Comparison of ENCODE assay signal across 17 mouse cellular contexts in genomic region chr8:71580201-71580600, GRCm38 (mm10). TPM values are rescaled to one million over a fixed set of nuclear protein-coding genes. Genes with fewer than 3 reads are reported as not detected.
DNase-seq lines count a peak whose midpoint lies in the region; ATAC-seq and TF ChIP-seq lines count a peak whose summit lies in the region.
"Had no signal": no experiment of that assay in that cellular context is flagged by ENCODE, and none has a peak within 500 bp of the region (broad histone marks: within the 10 kb centered on the region; RNA-seq: fewer than 3 reads in every experiment).

No protein-coding gene starts in this region.

- no peak overlapping the region for H3K4me2 ChIP-seq in forebrain, embryonic 12.5 days
- no peak overlapping the region for H3K4me2 ChIP-seq in neural tube, embryonic 14.5 days (ENCODE audit: low read depth, low read length)
- H3K4me2 ChIP-seq: embryonic facial prominence, embryonic 15.5 days; heart, embryonic 12.5 days; kidney, embryonic 15.5 days; limb, embryonic 13.5 days had no signal

- 21% methylated on average over 9 of the region's 9 CpGs for WGBS in forebrain, embryonic 12.5 days
- WGBS in forebrain, embryonic 10.5 days: 26% methylated on average over 9 of the region's 9 CpGs
- 21% methylated on average over 9 of the region's 9 CpGs for WGBS in neural tube, embryonic 14.5 days
- 21% methylated on average over 9 of the region's 9 CpGs for WGBS in olfactory bulb, adult 2 months

- H3K9me3 ChIP-seq in forebrain, embryonic 12.5 days: no peaks in the 10 kb centered on the region
- no peaks in the 10 kb centered on the region for H3K9me3 ChIP-seq in forebrain, embryonic 10.5 days
- no peaks in the 10 kb centered on the region for H3K9me3 ChIP-seq in neural tube, embryonic 14.5 days (ENCODE audit: control insufficient read depth, low read length)
- H3K9me3 ChIP-seq: embryonic facial prominence, embryonic 15.5 days; heart, embryonic 12.5 days; kidney, embryonic 15.5 days; limb, embryonic 13.5 days had no signal

- no peak for DNase-seq in forebrain, embryonic 10.5 days (ENCODE audit: extremely low spot score, low spot score)
- DNase-seq in neural tube, embryonic 10.5 days (ENCODE audit: extremely low spot score, low spot score): no peak
- peak; percentile 59 for DNase-seq in brain, embryonic 14.5 days (ENCODE audit: low read depth)
- DNase-seq in spleen, postnatal 14 days (ENCODE audit: low spot score in 2 of 2): no peak
- DNase-seq: lung, adult 18-20 months; thymus, adult 2 months had no signal

- H3K9ac ChIP-seq in forebrain, embryonic 12.5 days: no peak overlapping the region
- no peak overlapping the region for H3K9ac ChIP-seq in neural tube, embryonic 14.5 days (replicated peaks; ENCODE audit: low read depth, low read length)
- H3K9ac ChIP-seq: embryonic facial prominence, embryonic 15.5 days; heart, embryonic 12.5 days; kidney, embryonic 15.5 days; limb, embryonic 13.5 days had no signal

- ATAC-seq in forebrain, embryonic 12.5 days (ENCODE audit: low FRiP score): no peak
- 0 out of 2 replicates have a peak, but pooled peaks have one; percentile 12 for ATAC-seq in neural tube, embryonic 14.5 days (ENCODE audit: low read depth)
- ATAC-seq in monocyte, adult 5-6 weeks (replicated peaks; ENCODE audit: insufficient number of reproducible peaks, low FRiP score, low TSS enrichment, poor library complexity, severe bottlenecking): no peak

- H3K27ac ChIP-seq in forebrain, embryonic 12.5 days: 0 out of 2 replicates have a peak overlapping the region, but pooled peaks have one; percentile 31
- no peak overlapping the region for H3K27ac ChIP-seq in forebrain, embryonic 10.5 days
- no peak overlapping the region for H3K27ac ChIP-seq in neural tube, embryonic 14.5 days (ENCODE audit: low read depth, low read length)
- peak overlapping the region; percentile 42 for H3K27ac ChIP-seq in olfactory bulb, adult 2 months (ENCODE audit: insufficient read depth, low read depth, low read length)
- H3K27ac ChIP-seq: embryonic facial prominence, embryonic 15.5 days; kidney, embryonic 15.5 days; limb, embryonic 13.5 days had no signal

- 0 out of 2 replicates have a peak, but pooled peaks cover 3% of the 10 kb centered on the region for H3K27me3 ChIP-seq in forebrain, embryonic 12.5 days
- H3K27me3 ChIP-seq in forebrain, embryonic 10.5 days (ENCODE audit: poor library complexity, severe bottlenecking): peaks cover 32% of the 10 kb centered on the region
- H3K27me3 ChIP-seq in neural tube, embryonic 14.5 days (ENCODE audit: control insufficient read depth, insufficient read depth, low read length): no peaks in the 10 kb centered on the region
- H3K27me3 ChIP-seq: embryonic facial prominence, embryonic 15.5 days; kidney, embryonic 15.5 days; limb, embryonic 13.5 days had no signal

- no peak for TF ChIP-seq CTCF in brain, embryonic 14.5 days (IDR thresholded peaks at IDR 0.05; ENCODE audit: borderline replicate concordance, extremely low read depth, insufficient read depth, insufficient read length)
- no peak for TF ChIP-seq CTCF in olfactory bulb, adult 2 months (IDR thresholded peaks at IDR 0.05; ENCODE audit: insufficient read depth, low read depth, low read length)

- no peak overlapping the region for H3K4me3 ChIP-seq in forebrain, embryonic 12.5 days (replicated peaks)
- H3K4me3 ChIP-seq in forebrain, embryonic 10.5 days: no peak overlapping the region
- no peak overlapping the region for H3K4me3 ChIP-seq in neural tube, embryonic 14.5 days (ENCODE audit: low read depth, low read length)
- H3K4me3 ChIP-seq in olfactory bulb, adult 2 months (ENCODE audit: insufficient read depth, low read depth, low read length): 0 out of 2 replicates have a peak overlapping the region, but pooled peaks have one; percentile 4
- H3K4me3 ChIP-seq: embryonic facial prominence, embryonic 15.5 days; heart, embryonic 12.5 days; kidney, embryonic 15.5 days; limb, embryonic 13.5 days had no signal

- H3K4me1 ChIP-seq in forebrain, embryonic 12.5 days: peaks cover 10% of the 10 kb centered on the region
- H3K4me1 ChIP-seq in forebrain, embryonic 10.5 days: peaks cover 14% of the 10 kb centered on the region
- no peaks in the 10 kb centered on the region for H3K4me1 ChIP-seq in neural tube, embryonic 14.5 days (ENCODE audit: control insufficient read depth, insufficient read depth, low read length)
- peaks cover 36% of the 10 kb centered on the region for H3K4me1 ChIP-seq in olfactory bulb, adult 2 months (ENCODE audit: control insufficient read depth, insufficient read depth, low read length)
- H3K4me1 ChIP-seq: heart, embryonic 12.5 days; kidney, embryonic 15.5 days; limb, embryonic 13.5 days had no signal

- TF ChIP-seq POLR2A in brain, embryonic 14.5 days (IDR thresholded peaks at IDR 0.05; ENCODE audit: borderline replicate concordance, extremely low read depth, insufficient read depth, insufficient read length, poor library complexity, severe bottlenecking): no peak
- no peak for TF ChIP-seq POLR2A in olfactory bulb, adult 2 months (IDR thresholded peaks at IDR 0.05; ENCODE audit: insufficient read depth, low read depth, low read length)

- H3K36me3 ChIP-seq in forebrain, embryonic 12.5 days (replicated peaks): peaks cover 27% of the 10 kb centered on the region
- H3K36me3 ChIP-seq in forebrain, embryonic 10.5 days (replicated peaks): peaks cover 24% of the 10 kb centered on the region
- H3K36me3 ChIP-seq in neural tube, embryonic 14.5 days (ENCODE audit: control insufficient read depth, insufficient read depth, low read length): peaks cover 10% of the 10 kb centered on the region; the same call in 1 of the 2 replicates

RNA-seq across cellular contexts. Expression of gene Slc27a1, which starts 11.5 kb away (rescaled TPM):
- 44.6 and 45.2 TPM in 2 replicates for polyA plus RNA-seq in forebrain, embryonic 12.5 days (2016; fragmentation: Nextera tagmentation; extraction: Ambion mirVana)
- 20.2 and 21.9 TPM in 2 replicates for polyA plus RNA-seq in forebrain, embryonic 10.5 days (2016; fragmentation: Nextera tagmentation; extraction: Ambion mirVana)
- 61.0 and 70.0 TPM in 2 replicates for polyA plus RNA-seq in neural tube, embryonic 14.5 days (2014; fragmentation: Nextera tagmentation; extraction: Ambion mirVana)
- polyA plus RNA-seq in brain, embryonic 14.5 days (2012; rRNA removed): 130 and 165 TPM in 2 replicates
- polyA plus RNA-seq in olfactory bulb, adult 2 months (2012; ENCODE audit: insufficient read depth, insufficient read length, low replicate concordance, missing spikeins): not detected in 2 replicates
- total RNA-seq in monocyte, adult 5-6 weeks (2017): 0.53 to 1.2 TPM (median 0.76 TPM) in 3 replicates

RNA-seq across cellular contexts. Expression of gene Pgls, which starts 11.8 kb away (rescaled TPM):
- 199 and 208 TPM in 2 replicates for polyA plus RNA-seq in forebrain, embryonic 12.5 days (2016; fragmentation: Nextera tagmentation; extraction: Ambion mirVana)
- 262 and 266 TPM in 2 replicates for polyA plus RNA-seq in forebrain, embryonic 10.5 days (2016; fragmentation: Nextera tagmentation; extraction: Ambion mirVana)
- polyA plus RNA-seq in neural tube, embryonic 14.5 days (2014; fragmentation: Nextera tagmentation; extraction: Ambion mirVana): 239 and 259 TPM in 2 replicates
- polyA plus RNA-seq in brain, embryonic 14.5 days (2012; rRNA removed): 113 and 128 TPM in 2 replicates
- polyA plus RNA-seq in olfactory bulb, adult 2 months (2012; ENCODE audit: insufficient read depth, insufficient read length, low replicate concordance, missing spikeins): not detected in 2 replicates
- 31.2 to 49.8 TPM (median 36.8 TPM) in 3 replicates for total RNA-seq in monocyte, adult 5-6 weeks (2017)

RNA-seq across cellular contexts. Expression of gene Nxnl1, which starts 13.8 kb away (rescaled TPM):
- polyA plus RNA-seq in forebrain, embryonic 12.5 days (2016; fragmentation: Nextera tagmentation; extraction: Ambion mirVana): not detected in 2 replicates
- polyA plus RNA-seq in forebrain, embryonic 10.5 days (2016; fragmentation: Nextera tagmentation; extraction: Ambion mirVana): 0.09 TPM in 1 of 2 replicates, not detected in the other
- polyA plus RNA-seq in neural tube, embryonic 14.5 days (2014; fragmentation: Nextera tagmentation; extraction: Ambion mirVana): not detected in 2 replicates
- not detected in 2 replicates for polyA plus RNA-seq in brain, embryonic 14.5 days (2012; rRNA removed)
- polyA plus RNA-seq in olfactory bulb, adult 2 months (2012; ENCODE audit: insufficient read depth, insufficient read length, low replicate concordance, missing spikeins): not detected in 2 replicates
- total RNA-seq in monocyte, adult 5-6 weeks (2017): not detected in 3 replicates
- total RNA-seq: gastrocnemius, adult 18-20 months; layer of hippocampus, postnatal 25 days had no signal
- polyA plus RNA-seq: heart, embryonic 12.5 days; limb, embryonic 13.5 days; small intestine, adult 2 months had no signal

RNA-seq across cellular contexts. Expression of gene Fam129c, which starts 17.2 kb away (rescaled TPM):
- 4.3 and 5.6 TPM in 2 replicates for polyA plus RNA-seq in forebrain, embryonic 12.5 days (2016; fragmentation: Nextera tagmentation; extraction: Ambion mirVana)
- polyA plus RNA-seq in forebrain, embryonic 10.5 days (2016; fragmentation: Nextera tagmentation; extraction: Ambion mirVana): 4.1 and 5.1 TPM in 2 replicates
- 7.5 and 9.3 TPM in 2 replicates for polyA plus RNA-seq in neural tube, embryonic 14.5 days (2014; fragmentation: Nextera tagmentation; extraction: Ambion mirVana)
- 7.7 and 8.7 TPM in 2 replicates for polyA plus RNA-seq in brain, embryonic 14.5 days (2012; rRNA removed)
- not detected in 2 replicates for polyA plus RNA-seq in olfactory bulb, adult 2 months (2012; ENCODE audit: insufficient read depth, insufficient read length, low replicate concordance, missing spikeins)
- 6.3 to 12.8 TPM (median 6.9 TPM) in 3 replicates for total RNA-seq in monocyte, adult 5-6 weeks (2017)

RNA-seq across cellular contexts. Expression of gene Tmem221, which starts 21.5 kb away (rescaled TPM):
- 0.19 TPM in 1 of 2 replicates, not detected in the other for polyA plus RNA-seq in forebrain, embryonic 12.5 days (2016; fragmentation: Nextera tagmentation; extraction: Ambion mirVana)
- polyA plus RNA-seq in forebrain, embryonic 10.5 days (2016; fragmentation: Nextera tagmentation; extraction: Ambion mirVana): 0.17 and 0.28 TPM in 2 replicates
- polyA plus RNA-seq in neural tube, embryonic 14.5 days (2014; fragmentation: Nextera tagmentation; extraction: Ambion mirVana): not detected in 2 replicates
- 0.07 and 0.16 TPM in 2 replicates for polyA plus RNA-seq in brain, embryonic 14.5 days (2012; rRNA removed)
- polyA plus RNA-seq in olfactory bulb, adult 2 months (2012; ENCODE audit: insufficient read depth, insufficient read length, low replicate concordance, missing spikeins): not detected in 2 replicates
- 0.29 TPM in 1 of 3 replicates, not detected in the others for total RNA-seq in monocyte, adult 5-6 weeks (2017)
- total RNA-seq: gastrocnemius, adult 18-20 months; layer of hippocampus, postnatal 25 days had no signal

Comparison
In these comparisons a context has a peak if more than half of its experiments do, and no peak if none do; other contexts are left out.
1. H3K27ac ChIP-seq: peak in forebrain, embryonic 12.5 days (single experiment) and olfactory bulb, adult 2 months (single experiment); none in forebrain, embryonic 10.5 days (single experiment) and neural tube, embryonic 14.5 days (single experiment).
2. RNA of gene Pgls, which starts 11.8 kb away (polyA plus RNA-seq): 262 to 266 TPM in forebrain, embryonic 10.5 days, 239 to 259 TPM in neural tube, embryonic 14.5 days, 199 to 208 TPM in forebrain, embryonic 12.5 days and 113 to 128 TPM in brain, embryonic 14.5 days; not detected in olfactory bulb, adult 2 months; every median in the first group is over 100 times any median in the second.